Mouse (Mus musculus) testis, adult 2 months (tissue): Measurements from ENCODE around the gene Srsf4.

Experiments
- CTCF ChIP-seq: fragments of 200-500 bp; IDR thresholded peaks from 2 replicates; pipeline ENCODE4 v1.5.1; 2012; ENCODE audit warnings: low read depth, mild to moderate bottlenecking, inconsistent platforms, low read length, moderate library complexity; ENCODE audit not compliant: control insufficient read depth, insufficient read depth, insufficient replicate concordance
- POLR2A ChIP-seq: fragments of 200-500 bp; IDR thresholded peaks from 2 replicates; pipeline ENCODE4 v1.6.1; 2012; ENCODE audit warnings: low read depth, mild to moderate bottlenecking, inconsistent platforms, low read length, moderate library complexity; ENCODE audit not compliant: control insufficient read depth

- TF ChIP-seq POLR2A: no peak
- no peak for TF ChIP-seq CTCF
These were observed 38.1 kb downstream of the Srsf4 start for GRCm38 (mm10) chr4:131911521-131911920.
